Mouse (Mus musculus) cerebellum, adult 11 months (tissue): Measurements from ENCODE around the gene Rb1.

ENCODE experiments used
- DNase-seq: peaks from one replicate; pipeline ENCODE4 v3.0.0; 2022

The Rb1 gene

DNA sequence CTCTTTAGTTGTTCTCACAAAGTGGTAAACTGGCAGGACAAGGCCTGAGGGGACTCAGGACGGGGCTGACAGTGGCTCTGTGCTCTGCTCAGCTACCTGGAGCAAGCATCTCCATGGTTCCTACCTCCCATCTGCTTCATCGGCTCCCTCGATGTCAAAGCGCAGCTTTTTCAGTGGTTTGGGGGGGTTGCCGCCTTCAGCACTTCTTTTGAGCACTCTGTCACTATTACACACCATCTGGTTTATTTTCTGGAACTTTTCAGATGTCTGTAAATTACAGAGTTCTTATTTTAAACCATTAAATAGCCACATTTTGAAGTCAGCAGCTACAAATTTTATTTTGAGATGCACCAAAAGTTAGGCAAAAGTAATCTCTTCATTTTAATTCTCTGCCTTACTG, 126.6 kb downstream of the Rb1 start:
- DNase-seq, result no peak

DNA sequence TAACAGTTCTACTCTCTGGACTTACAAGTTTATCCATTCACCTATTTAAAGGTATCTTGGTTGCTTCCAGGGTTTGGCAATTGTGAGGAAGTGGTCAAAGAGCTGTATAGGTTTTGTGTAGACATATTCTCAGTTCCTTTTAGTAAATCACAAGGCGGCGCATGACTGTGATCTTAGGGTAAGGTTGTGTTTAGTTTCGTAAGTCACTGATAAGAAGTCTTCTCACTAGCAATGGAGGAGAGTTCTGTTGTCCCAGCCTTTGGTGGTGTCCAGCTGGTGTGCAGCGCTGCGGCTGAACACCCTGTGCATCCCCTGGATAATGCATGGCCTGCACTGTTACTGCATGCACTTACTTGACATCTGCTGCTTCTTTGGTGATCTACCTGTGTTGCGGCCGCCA, 138.7 kb downstream of the Rb1 start:
- DNase-seq, result no peak

DNA sequence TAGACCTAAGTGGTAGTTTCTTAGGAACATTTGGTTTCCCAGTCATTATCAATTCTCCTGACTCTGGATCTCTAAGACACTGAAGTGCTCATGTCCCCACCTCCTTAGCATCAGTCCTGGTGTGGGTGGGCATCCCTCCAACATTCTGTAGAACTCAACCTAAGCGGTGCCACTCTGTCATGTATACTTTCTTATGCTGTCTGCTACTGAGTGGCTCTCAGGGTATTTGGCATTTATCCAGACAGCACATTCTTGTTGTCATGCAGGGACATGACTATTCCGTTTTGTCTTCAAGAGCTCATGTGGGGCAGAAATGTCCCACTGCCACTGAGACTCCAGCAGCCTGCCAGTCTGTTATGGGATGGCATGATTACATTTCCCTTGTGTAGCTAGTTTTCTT, 144.5 kb downstream of the Rb1 start:
- no peak for DNase-seq

DNA sequence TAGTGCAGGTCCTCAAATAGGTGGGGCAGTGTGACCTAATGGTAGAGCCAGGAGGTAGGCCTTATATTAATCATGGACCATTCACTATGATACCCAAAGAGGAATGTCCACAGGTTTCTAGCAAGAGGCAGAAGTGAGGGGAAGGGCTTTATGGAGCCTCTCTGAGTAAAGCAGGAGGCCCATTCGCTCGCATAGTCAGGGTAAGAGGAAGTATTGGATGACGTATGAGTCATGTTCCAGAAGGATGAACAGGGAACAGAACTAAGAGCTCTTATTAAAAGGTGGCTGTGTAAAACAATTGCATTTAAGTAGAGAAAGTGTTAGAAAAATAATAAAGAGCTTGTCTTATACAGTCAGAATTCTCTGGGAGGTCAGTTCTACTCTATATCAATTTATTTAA, 145.0 kb downstream of the Rb1 start:
- DNase-seq, result no peak

DNA sequence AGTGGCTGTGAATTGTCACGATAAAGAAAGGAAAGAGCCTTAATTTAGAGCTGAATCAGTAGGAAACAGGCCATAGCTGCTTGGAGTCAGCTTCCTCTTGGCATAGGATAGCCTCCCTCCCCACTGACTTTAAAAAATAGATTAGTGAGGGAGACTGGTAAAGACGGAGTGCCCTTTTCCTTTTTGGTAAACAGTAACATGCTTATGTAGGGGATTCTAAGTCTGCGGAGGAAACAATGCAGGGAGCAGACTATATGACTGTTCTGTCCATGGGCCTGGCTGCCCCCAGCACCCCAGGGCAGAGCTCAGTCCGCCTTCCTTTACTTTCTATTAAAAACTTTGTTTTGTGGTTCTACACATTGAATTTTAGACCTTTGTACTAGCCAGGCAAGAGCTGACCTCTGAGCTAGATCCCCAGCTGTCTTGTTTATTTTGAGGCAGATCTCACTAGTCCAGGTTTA, 146.4 kb downstream of the Rb1 start:
- no peak for DNase-seq

DNA sequence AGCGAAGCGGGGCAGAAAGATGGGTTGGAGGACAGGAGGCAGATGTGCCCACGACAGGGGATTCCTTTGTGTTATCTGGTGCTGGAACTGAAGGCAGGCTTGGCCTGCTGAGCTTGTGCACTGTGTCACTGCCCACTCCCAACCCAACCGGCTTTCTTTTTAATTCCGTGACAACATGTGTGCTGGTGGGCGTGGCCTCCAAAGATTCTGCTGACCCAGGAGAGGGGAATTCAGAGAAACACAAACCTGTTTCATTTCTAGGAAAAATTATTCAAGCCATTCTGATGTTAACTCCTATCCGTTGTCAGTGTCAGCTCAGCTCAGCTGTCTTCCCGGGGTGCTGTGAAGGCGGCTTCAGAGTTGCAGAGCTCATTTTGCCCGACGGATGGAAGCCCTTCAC, 147.7 kb downstream of the Rb1 start:
- no peak for DNase-seq

DNA sequence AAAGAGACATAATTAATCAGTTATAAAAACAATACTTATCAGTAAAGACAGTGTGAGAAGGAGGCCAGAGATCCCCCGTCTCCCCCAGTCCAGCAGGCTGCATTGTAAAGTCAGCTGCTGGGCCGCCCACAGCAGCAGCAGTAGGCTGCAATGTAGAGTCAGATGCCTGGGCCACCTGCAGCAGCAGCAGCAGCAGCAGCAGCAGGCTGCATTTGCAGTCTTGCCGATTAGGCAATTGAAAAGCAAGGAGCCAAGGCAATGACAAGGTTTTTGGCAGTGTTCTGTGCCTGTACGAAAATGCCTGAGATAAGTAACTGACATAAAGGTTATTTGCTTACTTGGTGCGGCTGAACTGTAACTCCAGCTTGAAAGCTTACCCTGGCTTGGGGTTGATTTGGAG, 149.4 kb downstream of the Rb1 start:
- DNase-seq, result no peak

DNA sequence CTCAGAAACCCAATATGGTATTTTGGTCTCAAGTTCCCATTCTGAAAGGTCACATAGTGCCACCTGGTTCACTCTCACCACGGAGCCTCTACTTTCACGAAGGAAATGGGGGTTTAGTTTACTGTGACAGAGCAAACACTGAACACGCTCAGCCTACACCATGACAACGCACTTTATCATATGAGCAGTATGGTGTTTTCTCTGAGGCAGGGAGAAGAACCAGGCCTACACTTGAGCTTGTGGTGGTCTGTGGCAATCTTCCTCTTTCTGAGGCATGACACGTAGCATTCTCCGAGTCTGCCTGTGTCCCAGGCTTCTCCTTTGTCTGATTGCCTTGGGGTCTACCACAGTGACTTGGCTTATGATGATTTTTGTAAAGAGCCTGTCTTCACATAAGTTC, 149.8 kb downstream of the Rb1 start:
- DNase-seq, result no peak

DNA sequence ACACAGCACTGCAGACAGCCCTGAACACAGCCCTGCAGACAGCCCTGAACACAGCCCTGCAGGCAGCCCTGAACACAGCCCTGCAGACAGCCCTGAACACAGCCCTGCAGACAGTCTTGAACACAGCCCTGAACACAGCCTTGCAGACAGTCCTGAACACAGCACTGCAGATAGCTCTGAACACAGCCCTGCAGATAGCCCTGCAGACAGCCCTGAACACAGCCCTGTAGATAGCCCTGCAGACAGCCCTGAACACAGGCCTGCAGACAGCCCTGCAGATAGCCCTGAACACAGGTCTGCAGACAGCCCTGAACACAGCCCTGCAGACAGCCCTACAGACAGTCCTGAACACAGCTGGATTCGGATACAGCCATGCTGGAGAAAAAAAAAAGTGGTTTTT, 150.6 kb downstream of the Rb1 start:
- no peak for DNase-seq

DNA sequence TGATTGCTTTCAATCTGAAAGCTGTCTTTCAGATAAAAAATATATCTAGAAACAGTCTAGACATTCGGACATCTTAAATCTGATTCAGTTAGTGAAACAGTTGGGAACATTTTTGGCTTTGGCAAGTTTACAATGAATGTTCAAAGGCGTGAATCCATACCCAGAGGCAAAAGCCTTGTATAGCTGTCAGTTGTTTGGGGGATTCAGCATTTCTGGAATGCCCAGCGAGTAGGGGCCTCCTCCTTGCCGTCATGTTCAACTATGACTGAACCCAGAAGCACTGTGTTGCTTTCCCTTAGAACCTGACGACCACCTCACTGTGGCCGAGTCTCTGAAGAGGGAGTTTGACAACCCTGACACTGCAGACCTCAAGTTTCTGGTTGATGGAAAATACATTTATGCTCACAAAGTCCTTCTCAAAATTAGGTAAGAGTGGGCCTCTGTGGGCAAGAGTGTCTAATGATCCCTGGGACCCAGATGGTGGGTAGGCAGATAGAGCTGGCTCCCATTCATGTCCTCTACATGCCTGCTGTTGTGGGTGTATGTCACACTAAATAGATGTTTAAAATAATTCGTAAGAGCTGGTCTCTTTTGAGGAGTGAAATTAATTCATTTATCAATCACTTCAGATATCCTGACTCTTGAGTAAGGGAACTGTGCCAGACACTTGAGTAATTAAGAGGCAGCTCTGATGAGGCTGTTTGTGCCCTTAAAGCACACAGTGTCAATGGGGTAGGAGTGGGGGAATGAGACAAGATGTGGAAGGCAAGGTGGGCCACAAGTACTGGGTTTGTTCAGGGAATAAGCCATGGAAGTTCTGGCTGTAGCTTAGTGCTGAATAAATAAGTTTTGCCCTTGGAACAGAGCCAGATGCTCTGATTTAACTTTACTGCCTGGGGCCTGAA, 151.3 kb downstream of the Rb1 start:
- no peak for DNase-seq

DNA sequence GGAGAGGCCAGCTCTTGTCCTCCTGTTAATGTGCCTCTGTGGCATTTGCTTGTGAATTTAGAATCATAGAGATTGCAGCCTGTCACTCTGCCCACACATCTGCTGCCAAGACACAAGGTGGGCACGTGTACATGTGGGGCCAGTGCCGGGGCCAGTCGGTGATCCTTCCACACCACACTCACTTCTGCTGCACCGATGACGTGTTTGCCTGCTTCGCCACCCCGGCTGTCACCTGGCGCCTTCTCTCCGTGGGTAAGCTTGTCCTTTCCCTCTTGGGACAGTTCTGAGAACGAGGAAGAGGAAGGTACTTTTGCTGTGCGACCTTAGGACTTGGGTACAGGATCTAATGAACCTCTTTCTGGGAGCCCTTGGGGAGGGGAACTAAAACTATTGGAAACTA, 152.0 kb downstream of the Rb1 start:
- no peak for DNase-seq

DNA sequence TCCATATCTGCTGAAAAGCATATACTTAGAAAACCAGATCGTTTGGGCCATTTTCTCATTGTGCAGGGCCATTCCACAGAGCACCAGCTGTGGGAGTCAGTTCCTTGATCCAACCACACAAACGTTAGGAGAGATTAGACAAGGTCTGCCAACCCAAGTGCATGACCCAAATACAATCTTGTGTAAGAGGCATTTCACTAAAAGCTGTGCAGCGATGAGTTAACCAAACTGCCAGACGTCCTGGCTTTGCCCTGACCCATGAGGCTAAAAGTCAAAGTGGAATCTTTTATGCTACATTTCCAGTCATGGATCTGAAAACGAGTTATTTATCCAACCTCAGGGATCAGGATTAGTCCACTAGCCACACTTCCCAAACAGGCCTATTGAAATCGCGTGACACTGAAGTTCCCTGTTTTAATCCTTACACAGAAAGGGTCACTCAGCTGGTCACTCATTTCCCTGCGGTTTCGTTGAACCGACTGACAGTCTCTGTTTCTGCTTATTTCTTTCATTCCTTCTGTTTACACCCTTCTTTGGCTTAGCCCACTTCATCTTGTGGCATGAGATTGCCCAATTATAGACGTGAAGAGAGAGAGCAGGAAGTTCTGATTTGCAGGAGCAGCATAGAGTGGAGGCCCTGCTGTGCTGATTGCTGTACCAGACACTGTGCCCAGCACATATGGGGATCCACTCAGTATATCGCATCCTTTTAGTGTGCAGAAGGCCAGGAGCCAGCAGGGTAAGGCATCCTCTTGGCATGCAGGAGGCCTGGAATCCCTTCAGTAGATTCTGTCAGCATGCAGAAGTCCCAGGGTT, 153.2 kb downstream of the Rb1 start:
- DNase-seq, result peak; percentile 45

DNA sequence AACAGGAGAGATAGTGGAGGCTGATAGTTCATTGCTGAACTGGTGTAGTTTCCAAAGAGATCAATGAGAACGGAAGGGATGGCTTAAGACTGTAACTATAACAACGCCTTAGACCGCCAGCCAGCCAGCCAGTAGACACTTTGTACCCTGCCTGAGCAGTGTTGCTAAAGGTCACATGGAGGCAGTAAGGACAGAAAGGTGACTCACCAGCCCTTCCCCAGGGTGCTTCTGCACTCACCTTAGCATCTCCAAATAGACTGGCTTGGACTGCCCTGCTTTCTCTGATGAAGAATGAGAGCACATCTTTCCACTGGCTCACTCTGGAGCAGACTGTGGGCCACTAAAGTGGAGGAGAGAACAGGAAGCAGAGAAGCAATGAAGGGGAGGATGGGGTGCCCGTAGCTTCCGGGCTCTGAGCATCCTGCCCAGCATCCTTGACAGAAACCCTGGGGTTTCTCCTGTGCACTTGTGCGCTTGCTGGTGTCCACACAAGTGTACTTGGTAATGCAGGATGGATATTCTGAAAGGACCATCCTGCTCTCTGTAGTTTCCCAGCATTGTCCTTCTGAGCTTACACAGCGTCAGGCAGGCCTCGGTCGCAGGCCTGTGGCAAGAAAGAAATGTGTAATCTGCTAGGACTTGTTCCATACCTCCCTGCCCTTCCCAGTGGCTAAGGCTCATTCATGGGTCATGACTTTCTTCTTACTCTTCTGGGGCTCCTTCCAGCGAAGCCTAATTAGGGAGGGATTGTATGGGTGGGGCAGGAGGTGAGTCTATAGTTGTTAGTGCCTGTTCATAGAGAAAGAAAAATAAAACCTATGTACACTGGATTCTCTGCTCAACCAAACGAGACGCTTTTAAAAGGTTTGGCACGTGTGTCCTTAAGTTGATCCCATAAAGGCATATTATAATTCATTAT, 155.4 kb downstream of the Rb1 start:
- DNase-seq, result no peak

DNA sequence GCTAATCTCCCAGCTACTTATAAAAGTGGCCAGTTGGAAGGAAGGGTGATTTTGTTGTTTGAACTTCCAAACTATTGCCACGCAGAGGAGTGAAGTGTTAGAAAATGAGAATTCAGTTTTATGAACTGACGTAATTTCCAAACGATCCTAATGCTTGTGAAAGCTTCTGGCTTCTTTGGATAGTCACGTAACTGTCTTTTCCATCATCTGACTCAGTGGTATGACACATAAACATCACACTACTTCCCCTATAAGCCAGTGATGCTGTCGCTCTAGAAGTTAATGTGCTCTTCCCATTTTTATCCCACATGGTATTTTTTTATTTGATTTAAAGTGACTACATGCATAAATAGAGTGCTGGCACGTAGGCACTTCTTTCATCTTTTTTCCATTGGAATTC, 157.0 kb downstream of the Rb1 start:
- no peak for DNase-seq

DNA sequence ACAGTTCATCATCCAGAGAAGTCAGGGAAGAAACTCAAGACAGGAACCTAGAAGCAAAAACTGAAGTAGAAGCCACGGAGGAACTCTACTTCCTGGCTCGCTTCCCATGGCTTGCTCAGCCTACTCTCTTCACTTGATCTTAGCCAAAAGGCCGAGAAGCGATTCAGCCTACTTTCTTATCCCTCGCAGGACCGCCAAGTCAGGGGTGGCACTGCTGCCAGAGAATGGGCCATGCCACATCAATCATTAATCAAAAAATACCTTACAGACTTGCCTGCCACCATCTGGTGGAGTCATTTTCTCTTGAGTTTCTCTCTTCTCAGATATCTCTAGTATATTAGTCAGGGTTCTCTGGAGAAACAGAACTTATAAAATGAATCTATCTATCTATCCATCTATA, 160.5 kb downstream of the Rb1 start:
- no peak for DNase-seq

DNA sequence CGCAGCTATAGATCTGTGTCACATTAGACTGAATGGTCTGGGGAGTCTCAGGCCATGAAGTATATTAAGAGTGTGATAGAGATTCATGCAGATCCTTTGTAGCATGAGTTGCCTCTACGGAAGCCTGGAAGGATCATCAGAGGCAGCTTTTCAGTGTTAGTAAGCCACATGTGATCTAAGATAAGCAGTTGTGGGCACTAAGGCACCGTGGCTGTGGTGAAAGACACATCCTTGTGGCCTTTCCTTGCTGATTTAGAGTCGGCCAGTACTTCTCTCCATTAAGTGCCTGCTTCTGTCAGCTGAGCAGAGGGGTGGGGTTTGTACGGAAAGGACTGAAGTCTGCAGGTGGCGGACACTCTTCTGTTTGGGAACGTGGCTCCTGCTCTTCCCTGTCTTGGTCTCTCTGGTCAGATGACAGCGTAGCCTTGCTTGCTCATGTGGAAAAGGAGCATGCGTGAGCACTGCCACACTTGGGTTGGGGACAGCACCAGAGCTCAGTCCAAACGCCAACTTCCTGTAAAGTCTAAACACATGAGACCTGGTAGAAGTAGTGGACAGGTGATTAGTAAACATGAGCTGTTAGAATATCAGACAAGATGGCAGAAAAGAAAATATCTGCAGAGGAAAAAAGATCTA, 162.1 kb downstream of the Rb1 start:
- DNase-seq, result no peak

DNA sequence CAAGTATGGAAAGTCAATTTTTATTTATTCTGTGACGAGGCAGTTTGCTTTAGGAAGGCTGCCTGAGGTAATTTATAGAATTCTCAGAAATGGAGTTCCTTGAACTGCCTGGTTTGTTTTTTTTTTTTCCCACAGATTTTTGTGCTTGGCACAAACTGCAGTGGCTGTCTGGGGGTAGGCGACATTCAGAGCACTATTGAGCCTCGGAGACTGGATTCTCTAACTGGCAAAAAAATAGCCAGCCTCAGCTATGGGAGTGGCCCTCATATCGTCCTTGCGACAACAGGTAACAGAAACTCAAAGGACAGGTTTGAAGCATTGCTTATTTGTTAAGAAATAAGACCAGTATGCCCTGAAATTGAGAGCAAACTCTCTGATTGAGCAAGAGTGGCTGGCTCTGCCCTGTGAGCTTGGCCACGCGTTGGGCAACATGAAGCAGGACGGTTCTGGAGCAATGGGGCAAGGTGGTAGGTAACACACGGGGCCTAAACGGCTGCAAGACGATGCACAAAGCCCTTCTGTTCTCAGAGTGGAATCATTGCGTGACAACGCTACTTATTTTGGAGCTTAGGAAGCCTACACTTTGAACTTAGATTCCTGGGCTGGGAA, 163.3 kb downstream of the Rb1 start:
- DNase-seq, result no peak

DNA sequence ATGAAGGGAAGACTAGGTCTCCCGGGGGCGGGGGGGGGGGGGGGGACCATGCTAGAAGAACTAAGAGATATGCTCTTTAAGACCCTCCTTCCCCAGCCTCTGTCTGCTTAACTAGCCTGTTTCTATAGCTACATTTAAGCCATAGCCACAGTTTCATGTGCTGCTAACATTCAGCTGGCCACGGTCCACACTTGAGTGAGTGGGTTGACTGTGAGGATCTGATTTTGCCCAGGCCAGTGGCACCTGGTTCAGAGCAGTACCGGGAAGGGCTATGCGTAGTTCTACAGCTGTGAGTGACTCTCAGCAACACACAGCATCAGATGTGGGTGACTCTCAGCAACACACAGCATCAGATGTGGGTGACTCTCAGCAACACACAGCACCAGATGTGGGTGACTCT, 164.3 kb downstream of the Rb1 start:
- DNase-seq, result no peak

DNA sequence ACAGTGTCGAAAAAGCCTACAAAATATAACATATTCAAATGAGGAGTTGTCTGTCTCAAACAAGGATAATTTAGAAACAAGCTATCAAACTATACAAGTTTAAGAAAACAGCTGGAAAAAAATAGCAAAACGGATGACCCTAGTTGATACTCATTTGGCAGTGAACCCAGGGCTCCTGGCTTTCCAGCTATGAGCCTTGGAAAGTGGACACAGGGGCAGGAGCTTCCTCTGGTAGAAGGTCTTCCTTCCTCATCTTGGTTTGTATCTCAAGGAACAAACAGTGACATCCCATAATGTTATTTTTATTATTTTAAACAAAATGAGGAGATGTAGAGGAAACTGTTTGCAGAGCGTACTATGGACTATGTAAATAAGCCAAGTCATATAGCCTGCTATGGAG, 177.5 kb downstream of the Rb1 start:
- no peak for DNase-seq

DNA sequence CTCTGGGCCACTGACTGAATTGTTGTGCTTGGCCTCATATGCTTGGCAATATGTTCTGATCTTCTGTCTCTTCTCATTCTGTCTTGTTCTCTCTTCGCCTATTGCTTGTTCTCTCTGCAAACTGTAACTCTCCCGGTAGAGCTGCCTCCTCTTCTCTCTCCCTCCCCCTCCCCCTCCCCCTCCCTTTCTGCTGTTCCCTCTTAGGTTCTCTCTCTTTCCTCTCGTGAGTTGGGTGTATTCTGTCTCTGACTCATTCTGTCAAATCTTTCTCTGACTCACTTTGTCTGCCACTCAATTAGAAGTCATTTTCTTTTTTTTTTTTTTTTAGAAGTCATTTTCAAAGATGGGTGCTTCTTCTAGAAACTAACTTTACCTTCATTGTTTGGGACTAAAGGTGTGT, 178.9 kb downstream of the Rb1 start:
- no peak for DNase-seq

DNA sequence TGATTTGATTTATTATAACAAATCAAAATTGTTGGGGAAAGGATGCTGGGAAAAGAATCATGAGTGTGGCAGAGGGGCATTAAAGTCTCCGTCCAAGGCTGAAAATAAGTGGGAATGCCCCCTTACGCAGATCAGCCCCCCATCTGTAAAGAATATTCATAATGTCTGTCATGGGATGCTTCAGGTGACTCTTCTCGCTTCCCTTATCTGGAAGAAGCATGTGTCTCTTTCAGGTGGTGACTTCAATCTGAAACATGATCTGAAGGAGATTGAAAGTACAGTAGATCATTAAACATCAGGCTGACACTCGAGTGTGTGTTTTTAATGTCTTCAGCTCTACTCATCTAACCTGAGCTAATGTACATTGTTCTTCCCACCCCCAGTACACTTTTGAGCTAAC, 180.1 kb downstream of the Rb1 start:
- no peak for DNase-seq
